Mouse (Mus musculus): ENCODE data around the gene Armc6.
"Not testable (repeated sequence)": the region's sequence is repeated elsewhere in the genome, so short reads cannot be mapped to it uniquely, and the experiment has no call there.

The Armc6 gene

GRCm38 (mm10) chr8:70227997-70228396 is 6.3 kb downstream of the Armc6 start:
- no peak for DNase-seq

- DNase-seq = peak; percentile 81
These were observed 10.9 kb downstream of the Armc6 start for GRCm38 (mm10) chr8:70223341-70223740.

GRCm38 (mm10) chr8:70222041-70222440 is 12.2 kb downstream of the Armc6 start:
- no peak for DNase-seq

- no peak for DNase-seq
These were observed 13.4 kb downstream of the Armc6 start for GRCm38 (mm10) chr8:70220911-70221310.

- DNase-seq = peak; percentile 71
These were observed 13.9 kb downstream of the Armc6 start for GRCm38 (mm10) chr8:70220236-70220840.

GRCm38 (mm10) chr8:70219107-70219684 is 15.1 kb downstream of the Armc6 start:
- DNase-seq = peak; percentile 42

GRCm38 (mm10) chr8:70217441-70217840 is 16.8 kb downstream of the Armc6 start:
- no peak for DNase-seq

- DNase-seq = peak; percentile 74
These were observed 17.7 kb downstream of the Armc6 start for GRCm38 (mm10) chr8:70216566-70216965.

- DNase-seq = not testable (repeated sequence)
These were observed 18.1 kb downstream of the Armc6 start for GRCm38 (mm10) chr8:70216161-70216560.

GRCm38 (mm10) chr8:70215092-70215491 is 19.2 kb downstream of the Armc6 start:
- DNase-seq = no peak

GRCm38 (mm10) chr8:70214411-70214810 is 19.9 kb downstream of the Armc6 start:
- DNase-seq = no peak

GRCm38 (mm10) chr8:70212112-70213055 is 21.9 kb downstream of the Armc6 start, which contains the start of gene Slc25a42:
Gene Slc25a42 (minus strand): TSS chr8:70212305.
- peak; percentile 98 for DNase-seq

GRCm38 (mm10) chr8:70211726-70212111 is 22.5 kb downstream of the Armc6 start:
- no peak for DNase-seq

GRCm38 (mm10) chr8:70211275-70211674 is 23.0 kb downstream of the Armc6 start:
- no peak for DNase-seq

GRCm38 (mm10) chr8:70210538-70210937 is 23.7 kb downstream of the Armc6 start:
- peak; percentile 51 for DNase-seq

GRCm38 (mm10) chr8:70208130-70208529 is 26.1 kb downstream of the Armc6 start:
- peak; percentile 55 for DNase-seq

- DNase-seq = no peak
These were observed 29.5 kb downstream of the Armc6 start for GRCm38 (mm10) chr8:70204757-70205156.

GRCm38 (mm10) chr8:70203072-70203471 is 31.2 kb downstream of the Armc6 start:
- DNase-seq = no peak

- no peak for DNase-seq
These were observed 32.8 kb downstream of the Armc6 start for GRCm38 (mm10) chr8:70201417-70201816.

GRCm38 (mm10) chr8:70200098-70200681 is 34.1 kb downstream of the Armc6 start:
- DNase-seq = peak; percentile 46

- peak; percentile 33 for DNase-seq
These were observed 36.7 kb downstream of the Armc6 start for GRCm38 (mm10) chr8:70197603-70198002.

GRCm38 (mm10) chr8:70195762-70196161 is 38.5 kb downstream of the Armc6 start:
- DNase-seq = no peak

GRCm38 (mm10) chr8:70194191-70194590 is 40.1 kb downstream of the Armc6 start:
- no peak for DNase-seq

Measured in kidney, postnatal 10 days (tissue).